Mouse (Mus musculus) kidney, postnatal 10 days (tissue): Measurements from ENCODE around the gene Srebf2.

Experiments
- DNase-seq: peaks from one replicate; pipeline ENCODE4 v3.0.0; 2021; ENCODE audit warnings: mixed read lengths

Srebf2 gene

DNA sequence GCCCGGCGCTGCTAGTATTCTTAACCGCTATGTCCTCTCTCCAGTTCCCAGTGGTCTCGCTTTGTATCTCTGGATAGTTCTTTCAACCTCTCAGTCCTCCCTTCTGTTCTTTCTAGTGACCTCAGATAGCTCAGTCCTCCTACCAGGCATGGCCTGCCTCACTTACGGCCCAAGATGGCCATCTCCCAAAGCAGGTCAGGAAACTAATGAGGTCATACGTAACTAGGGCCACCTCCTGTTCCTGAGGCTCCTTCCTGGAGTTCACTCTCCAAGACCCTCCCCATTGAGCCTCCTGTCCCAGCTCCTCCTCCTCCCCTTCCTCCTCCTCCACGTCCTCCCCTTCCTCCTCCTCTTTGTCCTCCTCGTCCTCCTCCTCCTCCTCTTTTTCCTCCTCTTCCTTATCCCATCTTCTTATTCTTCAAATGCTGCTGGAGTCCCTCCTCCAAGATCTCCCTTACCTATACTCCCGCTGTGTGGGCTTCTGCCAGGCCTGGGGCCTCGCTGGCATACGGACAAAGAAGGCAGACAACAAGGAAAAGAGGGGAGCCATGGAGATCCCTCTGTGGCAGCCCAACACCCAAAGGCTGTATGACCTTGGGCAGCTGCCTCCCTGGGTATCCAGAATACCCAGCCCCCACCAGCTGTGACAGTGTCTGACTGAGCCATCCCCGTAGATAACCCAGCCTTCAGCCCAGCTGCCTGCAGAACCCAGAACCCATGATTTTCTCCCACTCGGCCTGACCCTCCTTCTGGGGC lies 62.5 kb downstream of the Srebf2 start:
- DNase-seq: no peak

DNA sequence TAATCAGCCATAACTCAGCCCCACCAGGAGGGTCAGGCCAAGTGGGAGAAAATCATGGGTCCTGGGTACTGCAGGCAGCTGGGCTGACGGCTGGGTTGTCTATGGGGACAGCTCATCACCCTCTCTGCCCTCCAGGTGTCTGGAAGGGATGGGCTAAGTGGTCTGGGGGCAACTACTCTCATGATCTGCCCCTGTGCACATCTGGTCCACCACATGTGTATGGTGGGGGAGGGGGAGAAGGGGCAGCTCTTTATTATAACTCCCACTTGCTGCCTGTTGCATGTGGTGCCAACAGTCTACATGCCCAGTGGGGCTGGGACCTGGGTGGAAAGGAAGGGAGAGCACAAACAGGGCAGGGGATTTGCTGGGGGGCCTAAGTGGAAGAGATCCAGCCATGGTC lies 63.8 kb downstream of the Srebf2 start:
- DNase-seq: no peak

DNA sequence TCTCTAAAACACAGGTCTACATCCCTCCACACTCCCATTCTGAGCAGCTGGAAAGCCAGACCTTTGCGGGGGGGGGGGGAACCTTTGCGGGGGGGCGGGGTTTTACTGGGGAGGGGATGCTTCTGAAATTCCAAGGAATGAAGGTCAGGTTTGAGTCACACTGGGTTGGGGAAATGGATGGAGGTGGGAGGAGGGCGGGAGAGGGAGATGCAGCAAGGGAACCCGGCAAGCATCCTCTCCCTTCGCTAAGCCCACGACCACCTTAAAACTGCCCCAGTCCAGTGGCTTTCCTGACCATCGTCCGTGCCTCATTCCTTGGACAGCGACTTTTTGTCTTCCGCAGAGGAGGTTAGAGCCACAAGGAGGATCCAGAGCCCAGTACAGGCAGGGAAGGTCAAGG lies 64.3 kb downstream of the Srebf2 start:
- DNase-seq: no peak

DNA sequence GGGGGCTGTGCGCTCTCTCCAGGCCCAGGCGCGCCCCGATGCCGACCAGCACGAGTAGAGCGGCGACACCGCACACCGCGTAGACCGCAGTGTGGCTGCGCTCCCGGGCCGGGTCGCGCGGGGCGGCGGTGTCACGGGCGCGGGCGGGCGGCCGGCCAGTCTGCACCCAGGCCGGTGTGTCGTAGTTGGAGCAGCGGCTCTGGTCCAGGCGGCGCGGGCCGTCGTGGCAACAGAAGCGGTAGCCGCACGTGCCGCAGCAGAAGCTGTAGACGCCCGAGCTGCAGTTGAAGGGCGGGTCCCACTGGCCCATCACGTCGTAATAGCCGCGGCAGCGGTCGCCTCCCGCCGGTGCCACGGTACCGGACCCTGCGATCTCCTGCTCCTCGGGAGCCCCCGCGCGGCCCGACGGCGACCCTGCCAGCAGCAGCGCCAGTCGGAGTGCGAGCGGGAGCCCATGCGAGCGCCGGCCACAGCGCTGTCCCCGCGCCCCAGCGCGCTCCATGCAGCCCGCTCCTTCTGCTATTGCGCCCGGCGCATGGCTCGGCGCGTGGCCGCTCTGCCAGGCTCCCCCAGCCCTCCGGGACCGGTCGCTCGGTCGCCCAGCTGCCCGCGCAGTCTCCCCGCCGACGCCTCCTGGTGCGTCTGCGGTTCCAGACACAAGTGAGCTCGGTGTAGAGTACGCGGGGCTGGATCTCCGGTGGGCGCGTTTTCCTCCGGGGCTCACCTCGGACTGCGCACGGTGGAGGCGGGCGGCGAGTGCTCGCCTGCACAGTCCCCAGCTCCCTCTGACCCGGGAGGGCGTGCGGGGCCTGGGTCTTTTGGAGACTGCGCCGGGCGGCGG lies 65.2 kb downstream of the Srebf2 start:
- DNase-seq: peak; percentile 45

DNA sequence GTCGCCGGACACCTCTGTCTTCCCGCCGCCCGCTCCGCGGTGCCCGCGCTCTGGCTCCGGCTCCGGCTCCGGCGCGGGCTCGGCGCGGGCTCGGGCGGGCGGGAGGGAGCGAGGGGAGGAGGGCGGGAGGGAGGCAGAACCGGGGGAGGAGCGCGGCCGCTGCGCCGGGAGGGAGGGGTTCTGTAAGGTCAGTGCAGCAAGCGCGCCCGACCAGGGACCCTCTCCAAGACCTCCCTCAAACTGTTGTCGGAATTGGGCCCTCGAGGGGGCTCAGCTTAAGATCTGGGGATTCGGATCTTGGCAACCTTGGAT lies 65.7 kb downstream of the Srebf2 start, which contains the start of gene Shisa8:
Gene Shisa8, minus strand, starts transcription at position 64 of the 312 bp plus-strand sequence.
- no peak for DNase-seq

DNA sequence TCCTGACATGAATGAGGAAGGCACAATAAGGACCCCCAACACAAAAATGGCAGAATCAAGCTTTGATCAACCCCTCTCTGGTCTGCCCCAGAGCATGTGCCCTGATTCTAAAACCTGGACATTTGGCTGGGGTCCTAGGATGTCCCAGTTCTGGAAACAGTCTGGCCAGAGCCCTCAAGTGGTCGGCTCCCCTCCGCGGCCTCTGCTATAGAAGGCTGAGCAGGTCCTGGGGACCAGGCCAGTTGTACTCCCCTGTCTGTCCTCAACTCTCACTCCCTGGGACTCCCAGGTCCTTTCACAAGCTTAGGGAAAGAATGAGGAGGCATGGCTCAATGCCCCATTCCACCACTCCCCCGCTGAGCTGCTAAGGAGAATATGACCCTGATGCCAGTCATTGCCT lies 66.2 kb downstream of the Srebf2 start:
- DNase-seq: no peak

DNA sequence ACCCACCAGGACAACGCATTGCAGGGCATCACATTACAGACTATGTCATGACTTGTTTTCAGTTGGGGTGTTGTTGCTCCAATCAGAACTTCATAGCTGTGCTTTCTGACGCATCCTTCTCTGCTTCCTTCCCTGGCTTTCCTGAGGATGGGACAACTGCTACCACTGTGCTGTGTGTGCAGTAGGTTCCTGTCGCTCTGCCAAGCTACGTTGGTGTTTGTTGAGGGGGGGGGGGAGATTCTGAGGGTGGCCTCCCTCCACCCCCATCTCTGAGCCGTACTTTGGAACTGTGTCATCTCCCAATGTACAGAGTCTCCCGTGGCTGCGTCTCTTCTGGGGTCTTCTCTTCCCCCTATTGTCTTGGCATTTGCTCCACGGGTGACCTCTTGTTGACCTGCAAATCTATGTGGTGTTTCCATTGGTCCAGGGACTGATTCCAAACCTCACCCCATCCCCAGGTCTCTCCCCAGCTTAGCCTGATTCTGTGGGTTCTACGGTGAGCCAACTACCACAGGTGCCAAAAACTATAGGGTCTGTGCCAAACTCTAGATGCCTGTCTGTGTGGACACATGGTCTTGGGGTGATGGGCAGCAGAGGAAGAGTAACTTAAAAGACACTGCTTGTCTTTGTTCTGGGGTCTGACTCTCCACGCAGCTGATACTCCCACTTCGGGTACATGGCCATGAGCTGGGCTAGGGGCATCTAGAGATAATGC lies 68.5 kb downstream of the Srebf2 start:
- DNase-seq: no peak

DNA sequence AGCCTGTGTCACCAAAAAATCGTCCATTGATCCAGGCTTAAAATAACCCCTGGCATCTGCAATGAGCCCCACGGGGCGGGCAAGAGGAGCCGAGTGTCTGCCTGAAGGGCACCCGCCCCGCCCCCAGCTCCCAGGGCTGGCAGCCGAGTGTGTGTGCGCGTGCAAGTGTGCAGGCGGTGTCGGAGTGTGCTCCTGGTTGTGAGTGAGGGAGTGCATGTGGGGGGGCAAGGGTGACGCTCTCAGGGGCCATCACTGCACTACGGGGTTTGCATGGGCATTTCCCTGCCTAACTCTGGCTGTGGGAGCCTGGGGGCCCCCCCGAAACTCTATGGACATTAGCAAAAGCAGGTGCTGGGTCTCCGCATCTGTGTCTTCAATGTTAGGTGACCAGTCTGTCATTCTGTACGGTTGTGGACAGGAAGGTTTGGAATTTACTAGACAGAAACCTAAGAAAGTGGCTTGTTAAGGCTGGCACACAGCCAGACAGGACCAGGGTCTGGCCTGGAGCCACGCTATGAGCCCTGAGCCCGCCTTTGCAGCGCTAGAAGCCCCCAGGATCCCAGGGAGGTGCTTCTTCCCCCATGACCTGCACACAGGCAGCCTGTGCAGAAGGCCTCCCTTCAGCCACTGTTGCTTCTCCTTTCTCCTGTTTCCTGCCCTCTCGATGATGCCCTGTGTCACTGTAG lies 69.3 kb downstream of the Srebf2 start:
- DNase-seq: no peak

GRCm38 (mm10) chr15:82217039-82217438 lies 70.1 kb downstream of the Srebf2 start:
- DNase-seq: no peak

DNA sequence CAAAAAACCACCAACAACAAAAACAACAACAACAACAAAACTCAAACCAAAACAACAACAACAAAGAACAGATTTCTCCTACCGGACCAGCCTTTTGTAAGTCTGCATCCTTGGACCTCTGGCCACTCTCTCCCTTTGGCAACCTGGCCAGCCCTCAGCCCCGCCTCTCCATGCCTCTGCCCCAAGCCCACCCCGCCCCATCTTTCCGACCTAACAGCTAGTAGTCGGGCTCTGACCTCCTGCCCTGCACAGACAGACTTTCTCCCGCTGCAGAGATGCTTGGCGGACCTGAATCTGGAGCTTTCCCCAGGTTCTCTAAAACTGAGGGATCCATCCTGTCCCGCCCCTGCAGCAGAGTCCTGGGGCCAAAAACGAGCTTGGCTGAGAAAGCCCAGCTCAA lies 71.0 kb downstream of the Srebf2 start:
- DNase-seq: no peak

DNA sequence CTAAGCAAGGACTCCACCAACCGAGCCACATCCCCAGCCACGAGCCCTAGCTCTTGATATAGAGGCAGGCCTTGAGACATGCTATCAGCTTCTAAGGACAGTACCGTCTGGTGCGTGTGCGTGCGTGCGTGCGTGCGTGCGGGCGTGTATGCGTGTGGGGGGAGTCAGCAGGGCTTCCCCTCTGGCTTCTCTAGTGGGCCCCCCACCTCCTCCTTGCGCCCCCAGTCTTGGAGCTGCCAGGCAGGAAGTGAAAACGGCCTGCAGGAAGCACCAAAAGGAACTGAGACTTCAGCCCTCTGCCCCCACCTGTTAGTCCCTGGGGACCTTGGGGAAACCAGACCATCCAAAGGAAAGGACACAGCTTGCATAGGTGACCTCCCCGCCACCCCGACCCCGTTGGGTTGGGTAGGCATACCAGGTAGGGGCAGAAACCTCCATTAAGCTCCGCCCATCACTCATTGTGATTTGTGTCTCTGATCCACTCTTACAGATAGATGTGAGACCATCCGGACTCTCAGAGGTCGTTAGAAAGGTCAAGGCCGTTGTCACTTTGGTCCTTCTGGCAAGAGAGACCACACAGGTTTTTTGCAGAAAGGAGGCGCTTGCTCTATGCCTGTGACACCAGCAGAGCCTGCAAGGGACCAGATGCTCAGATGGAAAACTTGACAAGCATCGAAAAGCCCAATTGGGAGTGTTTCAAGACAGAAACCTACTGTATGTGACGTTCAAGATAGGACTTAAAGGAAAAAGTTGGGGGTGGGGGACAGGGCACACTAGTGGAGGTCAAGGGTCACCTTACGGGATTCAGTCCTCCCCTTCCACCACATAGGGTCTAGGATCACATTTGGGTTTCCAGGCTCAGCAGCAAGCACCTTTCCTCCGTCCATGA lies 72.0 kb downstream of the Srebf2 start:
- no peak for DNase-seq

DNA sequence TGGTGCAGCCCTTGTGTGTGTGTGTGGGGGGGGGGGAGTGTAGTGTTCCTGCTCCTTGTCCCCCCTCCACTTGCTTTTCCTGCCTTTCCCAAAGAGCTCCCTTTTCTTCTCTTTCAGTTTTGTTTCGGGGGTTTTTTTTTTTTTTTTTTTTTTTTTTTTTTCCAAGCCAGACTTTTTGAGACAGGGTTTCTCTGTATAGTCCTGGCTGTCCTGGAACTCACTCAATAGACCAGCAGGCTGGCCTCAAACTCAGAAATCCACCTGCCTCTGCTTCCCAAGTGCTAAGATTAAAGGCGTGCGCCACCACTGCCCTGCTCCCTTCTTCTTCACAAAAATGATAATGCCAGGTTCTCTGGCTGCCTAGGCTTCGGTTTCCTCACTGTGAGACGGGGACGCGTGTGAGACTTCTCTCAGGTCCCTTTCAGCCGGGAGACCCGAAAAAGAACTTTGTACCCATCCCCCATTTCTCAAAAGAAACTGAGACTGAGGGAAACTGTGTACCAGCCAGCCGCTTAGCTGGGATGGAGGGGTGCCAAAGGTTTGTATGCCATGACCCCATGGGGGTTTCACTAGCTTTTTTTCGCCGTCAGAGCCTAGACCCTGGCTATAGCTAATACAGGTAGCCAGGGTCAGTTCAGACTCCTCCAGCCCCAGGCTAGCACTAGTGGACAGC lies 73.2 kb downstream of the Srebf2 start:
- DNase-seq: no peak

- DNase-seq: no peak
Observed at GRCm38 (mm10) chr15:82221104-82221860, 74.3 kb downstream of the Srebf2 start.

- no peak for DNase-seq
Observed at GRCm38 (mm10) chr15:82223251-82223650, 76.3 kb downstream of the Srebf2 start.

DNA sequence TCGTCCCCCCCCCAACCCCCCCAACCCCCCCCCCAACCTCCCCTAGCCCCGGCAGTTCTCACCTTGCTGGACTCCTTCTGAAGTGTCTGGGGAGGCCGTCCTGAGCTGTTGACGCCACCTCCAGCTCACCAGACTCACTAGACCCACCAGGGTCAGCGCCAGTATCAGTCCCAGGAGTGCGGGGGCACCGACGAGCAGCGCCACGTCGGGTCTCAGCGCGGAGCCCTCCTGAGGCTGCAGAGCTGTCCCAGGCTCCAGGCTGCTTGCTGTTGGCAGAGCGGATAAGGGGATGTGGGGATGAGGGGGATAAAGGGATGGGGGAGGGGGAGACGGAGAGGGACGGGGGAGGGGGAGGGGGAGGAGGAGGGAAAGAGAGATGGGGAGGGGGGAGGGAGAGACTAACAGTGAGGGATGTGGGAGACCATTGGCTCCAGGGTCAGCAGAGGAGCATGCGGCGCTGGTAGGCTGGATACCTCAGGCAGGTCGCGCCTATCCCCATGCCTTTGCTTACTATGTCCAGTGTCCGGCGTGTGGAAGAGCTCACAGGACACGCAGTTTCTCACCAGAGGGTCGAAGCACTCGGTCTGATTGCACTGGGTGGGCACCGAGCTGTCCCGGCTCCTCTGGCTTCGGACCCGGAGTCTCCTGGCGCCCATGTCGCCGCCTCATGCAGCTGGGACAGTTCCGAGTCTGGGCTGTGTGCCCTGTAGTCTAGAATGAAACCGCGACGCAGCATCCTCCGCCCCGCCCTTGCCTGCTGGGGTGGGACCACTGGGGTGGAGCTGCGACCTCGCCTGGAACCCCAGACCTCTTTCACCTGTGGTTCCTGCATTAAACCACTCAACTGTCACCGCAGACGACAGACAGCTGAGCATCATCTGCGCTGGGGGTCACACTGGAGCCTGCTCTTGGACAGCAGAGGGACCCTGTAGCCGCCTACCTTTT lies 76.9 kb downstream of the Srebf2 start, which contains the start of gene Tnfrsf13c:
Gene Tnfrsf13c, minus strand, starts transcription at position 713 of the 945 bp plus-strand sequence.
- peak; percentile 43 for DNase-seq

GRCm38 (mm10) chr15:82224602-82225215 lies 77.7 kb downstream of the Srebf2 start:
- no peak for DNase-seq

DNA sequence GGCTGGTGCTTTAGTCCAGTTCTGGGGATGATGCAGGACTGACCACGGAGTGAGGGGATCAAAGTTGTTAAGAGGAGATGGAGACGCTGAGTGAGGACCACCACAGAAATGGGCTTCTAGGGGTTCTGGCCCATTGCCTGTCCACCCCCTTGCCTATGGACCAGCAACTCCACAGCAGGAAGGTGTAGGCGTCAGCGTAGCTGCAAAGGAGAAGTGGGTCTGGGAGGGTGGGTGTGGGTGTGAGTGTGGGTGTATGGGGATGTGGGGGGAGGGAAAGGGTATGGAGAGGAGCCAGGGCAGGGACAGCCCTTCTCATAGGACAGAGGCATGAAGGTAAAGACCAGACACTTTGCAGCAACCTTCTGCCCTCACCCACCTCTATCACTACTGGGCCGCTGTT lies 78.8 kb downstream of the Srebf2 start:
- DNase-seq: no peak

DNA sequence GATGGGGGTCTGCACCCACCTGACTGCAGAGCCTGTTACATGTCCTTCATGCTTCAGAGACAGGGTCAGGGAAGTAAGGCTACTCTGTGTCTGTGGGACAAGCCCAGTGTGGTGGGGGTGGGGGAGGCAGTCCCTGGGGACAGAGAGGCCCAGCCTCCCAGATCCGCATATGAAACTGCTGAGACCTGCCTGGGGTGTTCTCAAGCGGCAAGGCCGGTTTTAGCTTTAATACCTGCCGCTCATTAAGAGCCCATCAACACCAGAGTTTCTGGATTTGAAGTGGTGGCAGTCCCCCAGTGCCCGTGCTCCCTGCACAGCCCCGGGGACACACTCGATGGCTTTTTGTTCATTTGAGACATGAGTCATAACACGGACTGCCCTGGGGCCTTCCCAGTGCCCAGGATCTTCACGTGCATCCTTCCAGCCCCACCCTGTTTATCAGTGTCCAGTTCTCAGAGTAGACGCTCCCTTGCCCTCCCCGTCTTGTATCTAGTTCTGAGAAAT lies 82.6 kb downstream of the Srebf2 start:
- DNase-seq: no peak
